Mouse (Mus musculus) forebrain, embryonic 12.5 days (tissue): ENCODE measurements at regions not wholly inside any gene's neighbourhood (a gene's known extent, or its start where the extent isn't known, plus 50 kb on each side); places are given as distances from the start of the nearest gene placed in this dataset.

Source experiments
- ATAC-seq: fragments of 200-750 bp; cut with Nextera tagmentation; 2 replicates; pipeline ENCODE4 v1.8.0; 2017; ENCODE audit warnings: moderate TSS enrichment; ENCODE audit not compliant: low FRiP score
- H3K27ac ChIP-seq: fragments of 300-500 bp; sonication (generic); 2 replicates; pipeline ENCODE4 v1.5.1; 2016; ENCODE audit warnings: mild to moderate bottlenecking
- H3K27me3 ChIP-seq: fragments of 300-500 bp; sonication (generic); 2 replicates; pipeline ENCODE4 v1.6.1; 2016; ENCODE audit warnings: mild to moderate bottlenecking
- H3K36me3 ChIP-seq: fragments of 300-500 bp; sonication (generic); replicated peaks from 2 replicates; pipeline ENCODE4 v1.6.1; 2016; ENCODE audit warnings: mild to moderate bottlenecking
- H3K4me1 ChIP-seq: fragments of 300-500 bp; sonication (generic); 2 replicates; pipeline ENCODE4 v1.6.1; 2016
- H3K4me2 ChIP-seq: fragments of 300-500 bp; sonication (generic); 2 replicates; pipeline ENCODE4 v1.6.1; 2016; ENCODE audit warnings: mild to moderate bottlenecking, moderate library complexity
- H3K4me3 ChIP-seq: fragments of 300-500 bp; sonication (generic); replicated peaks from 2 replicates; pipeline ENCODE4 v1.5.1; 2016; ENCODE audit warnings: mild to moderate bottlenecking
- H3K9ac ChIP-seq: fragments of 300-500 bp; sonication (generic); 2 replicates; pipeline ENCODE4 v1.6.1; 2016; ENCODE audit warnings: mild to moderate bottlenecking
- H3K9me3 ChIP-seq: fragments of 300-500 bp; sonication (generic); 2 replicates; pipeline ENCODE4 v1.6.1; 2016
- WGBS: fragments of 180-500 bp; shearing (Covaris S2); methylation state at CpG from one replicate; pipeline ENCODE4 v1.1.7; 2016; 5-methylcytosine and 5-hydroxymethylcytosine counted together

- Histone ChIP-seq H3K4me1 (no peaks in the 10 kb centered on the region), H3K9ac (no peak overlapping the region), H3K4me3 (no peak overlapping the region), H3K4me2 (no peak overlapping the region), H3K36me3 (no peaks in the 10 kb centered on the region), H3K9me3 (no peaks in the 10 kb centered on the region), H3K27me3 (no peaks in the 10 kb centered on the region), H3K27ac (no peak overlapping the region)
- ATAC-seq = no peak
- WGBS = 64% methylated on average over 6 of the region's 6 CpGs
Observed at GRCm38 (mm10) chr17:48858891-48859290, 73.3 kb upstream of the Lrfn2 start.

GRCm38 (mm10) chr17:48870443-48870842 lies 61.7 kb upstream of the Lrfn2 start:
- H3K27me3 ChIP-seq = no peaks in the 10 kb centered on the region
- no peak overlapping the region for H3K4me3 ChIP-seq
- no peak overlapping the region for H3K27ac ChIP-seq
- H3K9me3 ChIP-seq = no peaks in the 10 kb centered on the region
- 56% methylated on average over 6 of the region's 6 CpGs for WGBS
- no peak overlapping the region for H3K9ac ChIP-seq
- no peak for ATAC-seq
- H3K4me2 ChIP-seq = no peak overlapping the region
- H3K36me3 ChIP-seq = no peaks in the 10 kb centered on the region
- 0 out of 2 replicates have a peak, but pooled peaks cover 2% of the 10 kb centered on the region for H3K4me1 ChIP-seq

- H3K9ac ChIP-seq = no peak overlapping the region
- no peaks in the 10 kb centered on the region for H3K27me3 ChIP-seq
- H3K27ac ChIP-seq = no peak overlapping the region
- no peak overlapping the region for H3K4me2 ChIP-seq
- no peaks in the 10 kb centered on the region for H3K36me3 ChIP-seq
- no peak for ATAC-seq
- no peaks in the 10 kb centered on the region for H3K4me1 ChIP-seq
- H3K9me3 ChIP-seq = no peaks in the 10 kb centered on the region
- WGBS = 79% methylated on average over 8 of the region's 8 CpGs
- H3K4me3 ChIP-seq = no peak overlapping the region
Observed at GRCm38 (mm10) chr17:48877505-48877904, 54.7 kb upstream of the Lrfn2 start.

- Histone ChIP-seq H3K4me1 (no peaks in the 10 kb centered on the region), H3K27me3 (no peaks in the 10 kb centered on the region), H3K9me3 (no peaks in the 10 kb centered on the region), H3K9ac (no peak overlapping the region), H3K4me3 (no peak overlapping the region), H3K4me2 (no peak overlapping the region), H3K36me3 (no peaks in the 10 kb centered on the region), H3K27ac (no peak overlapping the region)
- WGBS = 93% methylated on average over 3 of the region's 3 CpGs
- no peak for ATAC-seq
Observed at GRCm38 (mm10) chr17:48880590-48880989, 51.6 kb upstream of the Lrfn2 start.

- Histone ChIP-seq H3K36me3 (no peaks in the 10 kb centered on the region), H3K4me3 (no peak overlapping the region), H3K4me2 (no peak overlapping the region), H3K9ac (no peak overlapping the region), H3K27me3 (no peaks in the 10 kb centered on the region), H3K27ac (no peak overlapping the region), H3K4me1 (no peaks in the 10 kb centered on the region), H3K9me3 (no peaks in the 10 kb centered on the region)
- 88% methylated on average over 5 of the region's 5 CpGs for WGBS
- no peak for ATAC-seq
Observed at GRCm38 (mm10) chr17:48881946-48882345, 50.2 kb upstream of the Lrfn2 start.
